26 mouse cellular contexts compared by ENCODE assay signal in the genomic region with DNA sequence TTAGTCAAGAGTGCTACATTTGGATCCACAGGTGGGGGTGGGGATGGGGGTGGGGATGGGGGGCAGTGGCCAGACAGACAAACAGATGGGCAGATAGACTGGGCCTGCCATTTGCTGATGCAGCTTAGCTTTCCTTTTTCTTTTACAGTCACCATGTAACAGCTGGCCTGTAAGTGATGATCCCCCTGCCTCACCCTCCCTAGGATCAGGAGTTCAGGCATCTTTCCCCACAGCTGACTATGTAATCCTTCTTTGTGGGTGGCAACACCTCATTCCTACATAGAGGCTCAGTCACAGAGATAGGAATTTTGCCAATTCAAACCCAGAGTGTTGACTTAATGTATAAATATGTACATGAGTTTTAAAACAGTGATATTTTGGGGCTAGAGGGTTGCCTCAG. TPM values are rescaled to one million over a fixed set of nuclear protein-coding genes. Genes with fewer than 3 reads are reported as not detected.
DNase-seq lines count a peak whose midpoint lies in the region; ATAC-seq and TF ChIP-seq lines count a peak whose summit lies in the region.
"Had no signal": no experiment of that assay in that cellular context is flagged by ENCODE, and none has a peak within 500 bp of the region (broad histone marks: within the 10 kb centered on the region; RNA-seq: fewer than 3 reads in every experiment).

No protein-coding gene starts in this region.

- no peak for DNase-seq in limb, embryonic 10.5 days (ENCODE audit: low spot score)
- DNase-seq in 3T3-L1 (ENCODE audit: low read depth, low spot score) = peak; percentile 42
- DNase-seq in stomach, postnatal 0 days (ENCODE audit: low spot score) = no peak
- DNase-seq in midbrain, embryonic 10.5 days (ENCODE audit: low spot score) = no peak
- DNase-seq: adrenal gland, adult 8-10 months; adrenal gland, postnatal 25 days; cerebellum, adult 11-12 months; cerebellum, adult 8-10 months; cerebellum, postnatal 10 days; cerebellum, postnatal 36 days; embryo, embryonic 11 days; gastrocnemius, postnatal 10 days; heart, adult 18-20 months; heart, postnatal 10 days; heart, postnatal 4 days had no signal

- no peaks in the 10 kb centered on the region for H3K9me3 ChIP-seq in limb, embryonic 13.5 days
- no peaks in the 10 kb centered on the region for H3K9me3 ChIP-seq in limb, embryonic 10.5 days (replicated peaks)
- H3K9me3 ChIP-seq in embryonic facial prominence, embryonic 15.5 days (replicated peaks) = no peaks in the 10 kb centered on the region
- no peaks in the 10 kb centered on the region for H3K9me3 ChIP-seq in stomach, postnatal 0 days (ENCODE audit: control insufficient read depth, low read length)
- H3K9me3 ChIP-seq in midbrain, embryonic 10.5 days (replicated peaks) = no peaks in the 10 kb centered on the region
- H3K9me3 ChIP-seq: forebrain, embryonic 12.5 days; forebrain, embryonic 15.5 days; heart, embryonic 12.5 days; heart, embryonic 15.5 days had no signal

- no peak overlapping the region for H3K27ac ChIP-seq in limb, embryonic 13.5 days
- H3K27ac ChIP-seq in limb, embryonic 10.5 days = no peak overlapping the region
- H3K27ac ChIP-seq in embryonic facial prominence, embryonic 15.5 days (replicated peaks) = no peak overlapping the region
- H3K27ac ChIP-seq in stomach, postnatal 0 days (replicated peaks) = no peak overlapping the region
- H3K27ac ChIP-seq in midbrain, embryonic 10.5 days (replicated peaks) = no peak overlapping the region
- H3K27ac ChIP-seq: forebrain, embryonic 12.5 days; forebrain, embryonic 15.5 days; heart, embryonic 15.5 days; hindbrain, embryonic 14.5 days; hindbrain, postnatal 0 days had no signal

- peak; percentile 54; the same call in 1 of the 2 replicates for ATAC-seq in limb, embryonic 13.5 days (ENCODE audit: low FRiP score, low read depth)
- ATAC-seq in embryonic facial prominence, embryonic 15.5 days (ENCODE audit: insufficient number of reproducible peaks, low FRiP score, low TSS enrichment, low read depth) = peak; percentile 54
- ATAC-seq in stomach, postnatal 0 days (ENCODE audit: low FRiP score, low TSS enrichment) = 0 out of 2 replicates have a peak, but pooled peaks have one; percentile 60
- ATAC-seq: activated CD4-positive, CD25-positive, alpha-beta regulatory T cell, adult 4 months; forebrain, embryonic 15.5 days; hindbrain, postnatal 0 days; inflammation-experienced regulatory T-cells, adult 6 months had no signal

- peaks cover 5% of the 10 kb centered on the region; the same call in 1 of the 2 replicates for H3K4me1 ChIP-seq in limb, embryonic 13.5 days
- H3K4me1 ChIP-seq in limb, embryonic 10.5 days = peaks cover 15% of the 10 kb centered on the region
- H3K4me1 ChIP-seq in embryonic facial prominence, embryonic 15.5 days = no peaks in the 10 kb centered on the region
- H3K4me1 ChIP-seq in stomach, postnatal 0 days (replicated peaks; ENCODE audit: control insufficient read depth, insufficient read depth) = no peaks in the 10 kb centered on the region
- no peaks in the 10 kb centered on the region for H3K4me1 ChIP-seq in midbrain, embryonic 10.5 days
- H3K4me1 ChIP-seq: forebrain, embryonic 12.5 days; forebrain, embryonic 15.5 days had no signal

- no peaks in the 10 kb centered on the region for H3K27me3 ChIP-seq in limb, embryonic 13.5 days
- H3K27me3 ChIP-seq in limb, embryonic 10.5 days (ENCODE audit: low read depth, poor library complexity, severe bottlenecking) = no peaks in the 10 kb centered on the region
- no peaks in the 10 kb centered on the region for H3K27me3 ChIP-seq in embryonic facial prominence, embryonic 15.5 days
- H3K27me3 ChIP-seq in stomach, postnatal 0 days (ENCODE audit: control insufficient read depth, insufficient read depth, low read length) = no peaks in the 10 kb centered on the region
- H3K27me3 ChIP-seq in midbrain, embryonic 10.5 days (ENCODE audit: low read depth, poor library complexity, severe bottlenecking) = no peaks in the 10 kb centered on the region
- H3K27me3 ChIP-seq: forebrain, embryonic 12.5 days; forebrain, embryonic 15.5 days; heart, embryonic 12.5 days; heart, embryonic 15.5 days had no signal

- no peak overlapping the region for H3K9ac ChIP-seq in limb, embryonic 13.5 days
- no peak overlapping the region for H3K9ac ChIP-seq in embryonic facial prominence, embryonic 15.5 days
- H3K9ac ChIP-seq in stomach, postnatal 0 days (ENCODE audit: low read length) = no peak overlapping the region
- H3K9ac ChIP-seq: forebrain, embryonic 12.5 days; forebrain, embryonic 15.5 days; heart, embryonic 12.5 days; heart, embryonic 15.5 days; hindbrain, embryonic 14.5 days had no signal

- H3K36me3 ChIP-seq in limb, embryonic 13.5 days = peaks cover 56% of the 10 kb centered on the region
- peaks cover 2% of the 10 kb centered on the region for H3K36me3 ChIP-seq in limb, embryonic 10.5 days
- peaks cover 26% of the 10 kb centered on the region for H3K36me3 ChIP-seq in embryonic facial prominence, embryonic 15.5 days
- peaks cover 7% of the 10 kb centered on the region for H3K36me3 ChIP-seq in stomach, postnatal 0 days (ENCODE audit: control insufficient read depth, insufficient read depth, low read length)
- no peaks in the 10 kb centered on the region for H3K36me3 ChIP-seq in midbrain, embryonic 10.5 days
- H3K36me3 ChIP-seq: forebrain, embryonic 12.5 days had no signal

- no peak overlapping the region for H3K4me2 ChIP-seq in limb, embryonic 13.5 days (replicated peaks)
- H3K4me2 ChIP-seq in embryonic facial prominence, embryonic 15.5 days (replicated peaks) = no peak overlapping the region
- no peak overlapping the region for H3K4me2 ChIP-seq in stomach, postnatal 0 days (replicated peaks; ENCODE audit: low read depth)
- H3K4me2 ChIP-seq: forebrain, embryonic 12.5 days; forebrain, embryonic 15.5 days; heart, embryonic 12.5 days; heart, embryonic 15.5 days; hindbrain, embryonic 14.5 days had no signal

- no peak for TF ChIP-seq CTCF in stomach, postnatal 0 days (IDR thresholded peaks at IDR 0.05; ENCODE audit: low read depth)

- no peak overlapping the region for H3K4me3 ChIP-seq in limb, embryonic 13.5 days
- no peak overlapping the region for H3K4me3 ChIP-seq in limb, embryonic 10.5 days
- no peak overlapping the region for H3K4me3 ChIP-seq in embryonic facial prominence, embryonic 15.5 days (replicated peaks)
- no peak overlapping the region for H3K4me3 ChIP-seq in stomach, postnatal 0 days (ENCODE audit: low read depth, low read length)
- H3K4me3 ChIP-seq in midbrain, embryonic 10.5 days = no peak overlapping the region
- H3K4me3 ChIP-seq: erythroblast, embryonic 14.5 days; forebrain, embryonic 12.5 days; forebrain, embryonic 15.5 days; heart, embryonic 12.5 days; heart, embryonic 15.5 days had no signal

- no peak for TF ChIP-seq EP300 in stomach, postnatal 0 days (optimal IDR thresholded peaks at IDR 0.05)

RNA-seq across cellular contexts. Expression of a gene that starts 18.4 kb away (rescaled TPM):
- 88.6 and 92.9 TPM in 2 replicates for polyA plus RNA-seq in limb, embryonic 13.5 days (2015; fragmentation: Nextera tagmentation; extraction: Ambion mirVana)
- polyA plus RNA-seq in limb, embryonic 10.5 days (2016; fragmentation: Nextera tagmentation; extraction: Ambion mirVana) = 12.5 and 19.4 TPM in 2 replicates
- 108 and 113 TPM in 2 replicates for polyA plus RNA-seq in embryonic facial prominence, embryonic 15.5 days (2015; fragmentation: Nextera tagmentation; extraction: Ambion mirVana)
- polyA plus RNA-seq in stomach, postnatal 0 days (2015; fragmentation: Nextera tagmentation; extraction: Ambion mirVana) = 53.1 and 55.6 TPM in 2 replicates
- polyA plus RNA-seq in midbrain, embryonic 10.5 days (2016; fragmentation: Nextera tagmentation; extraction: Ambion mirVana) = 21.6 and 23.1 TPM in 2 replicates

RNA-seq across cellular contexts. Expression of a gene that starts 49.7 kb away (rescaled TPM):
- polyA plus RNA-seq in limb, embryonic 13.5 days (2015; fragmentation: Nextera tagmentation; extraction: Ambion mirVana) = 7.3 and 8.8 TPM in 2 replicates
- 0.87 and 2.7 TPM in 2 replicates for polyA plus RNA-seq in limb, embryonic 10.5 days (2016; fragmentation: Nextera tagmentation; extraction: Ambion mirVana)
- 6.9 and 9.2 TPM in 2 replicates for polyA plus RNA-seq in embryonic facial prominence, embryonic 15.5 days (2015; fragmentation: Nextera tagmentation; extraction: Ambion mirVana)
- 19.9 and 20.7 TPM in 2 replicates for polyA plus RNA-seq in stomach, postnatal 0 days (2015; fragmentation: Nextera tagmentation; extraction: Ambion mirVana)
- 3.3 and 4.8 TPM in 2 replicates for polyA plus RNA-seq in midbrain, embryonic 10.5 days (2016; fragmentation: Nextera tagmentation; extraction: Ambion mirVana)
- polyA plus RNA-seq: erythroblast, embryonic 14.5 days; inflammation-experienced regulatory T-cells, adult 6 months had no signal
